Comparison of ENCODE assay signal across 14 mouse cellular contexts in the genomic region with DNA sequence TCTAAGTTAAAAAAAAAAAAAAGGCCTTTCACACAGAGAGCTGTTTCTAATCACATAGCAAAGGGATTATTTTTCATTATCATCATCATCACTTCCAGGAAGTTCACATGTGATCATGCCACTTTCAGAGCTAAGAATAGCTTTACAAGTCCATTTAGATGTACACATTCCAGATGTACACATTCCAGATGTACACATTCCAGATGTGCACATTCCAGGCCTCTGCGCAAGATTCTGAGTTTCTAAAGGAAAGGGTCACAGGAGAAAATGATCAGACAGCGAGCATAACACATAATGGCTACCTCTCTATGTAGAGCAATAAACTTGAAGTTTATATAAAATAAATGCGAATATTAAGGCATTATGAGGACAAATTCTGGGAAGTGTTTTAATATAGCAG.
"Had no signal": no experiment of that assay in that cellular context is flagged by ENCODE, and none has a peak within 500 bp of the region (broad histone marks: within the 10 kb centered on the region; RNA-seq: fewer than 3 reads in every experiment).

No protein-coding gene starts in this region.

- H3K9ac ChIP-seq: liver, embryonic 14.5 days; midbrain, embryonic 15.5 days; neural tube, embryonic 13.5 days; stomach, embryonic 15.5 days had no signal

- H3K27ac ChIP-seq: kidney, postnatal 0 days; liver, embryonic 14.5 days; midbrain, embryonic 15.5 days; neural tube, embryonic 13.5 days; stomach, embryonic 15.5 days had no signal

- H3K27me3 ChIP-seq: midbrain, embryonic 15.5 days; neural tube, embryonic 13.5 days; stomach, embryonic 15.5 days had no signal

- H3K36me3 ChIP-seq: midbrain, embryonic 15.5 days; neural tube, embryonic 13.5 days; stomach, embryonic 15.5 days had no signal

- DNase-seq: kidney, adult 2 months; kidney, postnatal 36 days; layer of hippocampus, adult 9-11 months; lung, adult 18-20 months; lung, postnatal 4 days; retina, postnatal 1 day; thymus, adult 2 months; thymus, postnatal 25 days had no signal

- H3K9me3 ChIP-seq: midbrain, embryonic 15.5 days; neural tube, embryonic 13.5 days; stomach, embryonic 15.5 days had no signal

- H3K4me1 ChIP-seq: midbrain, embryonic 15.5 days; neural tube, embryonic 13.5 days; stomach, embryonic 15.5 days had no signal

- ATAC-seq: midbrain, embryonic 15.5 days had no signal

- H3K4me3 ChIP-seq: midbrain, embryonic 15.5 days; neural tube, embryonic 13.5 days; stomach, embryonic 15.5 days had no signal

- H3K4me2 ChIP-seq: midbrain, embryonic 11.5 days; midbrain, embryonic 15.5 days; neural tube, embryonic 13.5 days; stomach, embryonic 15.5 days had no signal
